Mouse (Mus musculus): ENCODE results near the gene Gpd1. TPM values are rescaled to one million over a fixed set of nuclear protein-coding genes. Genes with fewer than 3 reads are reported as not detected.

Gene Gpd1
- polyA plus RNA-seq, 1 experiment = 0.28 TPM

GRCm38 (mm10) chr15:99718461-99719021 is 1.2 kb downstream of the Gpd1 start:
- peaks cover 8% of the 10 kb centered on the region for H3K4me1 ChIP-seq (ENCODE audit: control insufficient read depth, insufficient read depth, low read length)
- no peaks in the 10 kb centered on the region for H3K27me3 ChIP-seq (ENCODE audit: control insufficient read depth, insufficient read depth, low read length, poor library complexity, severe bottlenecking)
- no peak overlapping the region for H3K27ac ChIP-seq (ENCODE audit: insufficient read depth, low read length)
- TF ChIP-seq EP300 (IDR thresholded peaks at IDR 0.05; ENCODE audit: insufficient read depth, low read depth, low read length) (no peak), POLR2A (IDR thresholded peaks at IDR 0.05; ENCODE audit: insufficient read depth, low read length) (no peak), CTCF (IDR thresholded peaks at IDR 0.05; ENCODE audit: low read depth, low read length) (no peak)
- no peak overlapping the region for H3K9ac ChIP-seq (ENCODE audit: low read depth, poor library complexity, severe bottlenecking)
- H3K36me3 ChIP-seq (ENCODE audit: control insufficient read depth, insufficient read depth, low read length, poor library complexity, severe bottlenecking) = no peaks in the 10 kb centered on the region
- H3K4me3 ChIP-seq (ENCODE audit: low read depth, low read length) = no peak overlapping the region
- H3K9me3 ChIP-seq (replicated peaks; ENCODE audit: control insufficient read depth, insufficient read depth, low read length, poor library complexity, severe bottlenecking) = no peaks in the 10 kb centered on the region

GRCm38 (mm10) chr15:99719865-99720264 is 2.5 kb downstream of the Gpd1 start:
- Histone ChIP-seq H3K27me3 (ENCODE audit: control insufficient read depth, insufficient read depth, low read length, poor library complexity, severe bottlenecking) (no peaks in the 10 kb centered on the region), H3K9ac (ENCODE audit: low read depth, poor library complexity, severe bottlenecking) (no peak overlapping the region), H3K4me1 (ENCODE audit: control insufficient read depth, insufficient read depth, low read length) (peaks cover 7% of the 10 kb centered on the region), H3K36me3 (ENCODE audit: control insufficient read depth, insufficient read depth, low read length, poor library complexity, severe bottlenecking) (no peaks in the 10 kb centered on the region), H3K9me3 (replicated peaks; ENCODE audit: control insufficient read depth, insufficient read depth, low read length, poor library complexity, severe bottlenecking) (no peaks in the 10 kb centered on the region), H3K27ac (ENCODE audit: insufficient read depth, low read length) (no peak overlapping the region), H3K4me3 (ENCODE audit: low read depth, low read length) (no peak overlapping the region)
- TF ChIP-seq EP300 (IDR thresholded peaks at IDR 0.05; ENCODE audit: insufficient read depth, low read depth, low read length) (no peak), CTCF (IDR thresholded peaks at IDR 0.05; ENCODE audit: low read depth, low read length) (no peak), POLR2A (IDR thresholded peaks at IDR 0.05; ENCODE audit: insufficient read depth, low read length) (no peak)

GRCm38 (mm10) chr15:99721921-99722743 is 4.8 kb downstream of the Gpd1 start:
- TF ChIP-seq POLR2A (IDR thresholded peaks at IDR 0.05; ENCODE audit: insufficient read depth, low read length) = no peak
- peak; percentile 42; the same call in 1 of the 2 replicates for TF ChIP-seq EP300 (IDR thresholded peaks at IDR 0.05; ENCODE audit: insufficient read depth, low read depth, low read length)
- Histone ChIP-seq H3K27me3 (ENCODE audit: control insufficient read depth, insufficient read depth, low read length, poor library complexity, severe bottlenecking) (no peaks in the 10 kb centered on the region), H3K4me3 (ENCODE audit: low read depth, low read length) (no peak overlapping the region; the same call in 1 of the 2 replicates), H3K36me3 (ENCODE audit: control insufficient read depth, insufficient read depth, low read length, poor library complexity, severe bottlenecking) (no peaks in the 10 kb centered on the region), H3K9me3 (replicated peaks; ENCODE audit: control insufficient read depth, insufficient read depth, low read length, poor library complexity, severe bottlenecking) (no peaks in the 10 kb centered on the region), H3K27ac (ENCODE audit: insufficient read depth, low read length) (no peak overlapping the region), H3K4me1 (ENCODE audit: control insufficient read depth, insufficient read depth, low read length) (peaks cover 7% of the 10 kb centered on the region), H3K9ac (ENCODE audit: low read depth, poor library complexity, severe bottlenecking) (no peak overlapping the region)

GRCm38 (mm10) chr15:99723120-99723514 is 5.8 kb downstream of the Gpd1 start:
- TF ChIP-seq EP300 (IDR thresholded peaks at IDR 0.05; ENCODE audit: insufficient read depth, low read depth, low read length) (0 out of 2 replicates have a peak, but pooled peaks have one; percentile 21), POLR2A (IDR thresholded peaks at IDR 0.05; ENCODE audit: insufficient read depth, low read length) (no peak)
- peaks cover 7% of the 10 kb centered on the region for H3K4me1 ChIP-seq (ENCODE audit: control insufficient read depth, insufficient read depth, low read length)
- peaks cover 7% of the 10 kb centered on the region for H3K36me3 ChIP-seq (ENCODE audit: control insufficient read depth, insufficient read depth, low read length, poor library complexity, severe bottlenecking)
- H3K9ac ChIP-seq (ENCODE audit: low read depth, poor library complexity, severe bottlenecking) = peak overlapping the region; percentile 14; the same call in 1 of the 2 replicates
- H3K27me3 ChIP-seq (ENCODE audit: control insufficient read depth, insufficient read depth, low read length, poor library complexity, severe bottlenecking) = no peaks in the 10 kb centered on the region
- H3K4me3 ChIP-seq (ENCODE audit: low read depth, low read length) = peak overlapping the region; percentile 6
- H3K27ac ChIP-seq (ENCODE audit: insufficient read depth, low read length) = no peak overlapping the region
- H3K9me3 ChIP-seq (replicated peaks; ENCODE audit: control insufficient read depth, insufficient read depth, low read length, poor library complexity, severe bottlenecking) = no peaks in the 10 kb centered on the region

GRCm38 (mm10) chr15:99723515-99724291 is 6.4 kb downstream of the Gpd1 start:
- TF ChIP-seq POLR2A (IDR thresholded peaks at IDR 0.05; ENCODE audit: insufficient read depth, low read length) (no peak), EP300 (IDR thresholded peaks at IDR 0.05; ENCODE audit: insufficient read depth, low read depth, low read length) (0 out of 2 replicates have a peak, but pooled peaks have one; percentile 11), CTCF (IDR thresholded peaks at IDR 0.05; ENCODE audit: low read depth, low read length) (no peak)
- no peaks in the 10 kb centered on the region for H3K27me3 ChIP-seq (ENCODE audit: control insufficient read depth, insufficient read depth, low read length, poor library complexity, severe bottlenecking)
- peak overlapping the region; percentile 14; the same call in 1 of the 2 replicates for H3K9ac ChIP-seq (ENCODE audit: low read depth, poor library complexity, severe bottlenecking)
- H3K4me1 ChIP-seq (ENCODE audit: control insufficient read depth, insufficient read depth, low read length) = peaks cover 7% of the 10 kb centered on the region
- H3K27ac ChIP-seq (ENCODE audit: insufficient read depth, low read length) = peak overlapping the region; percentile 47
- 0 out of 2 replicates have a peak overlapping the region, but pooled peaks have one; percentile 5 for H3K4me3 ChIP-seq (ENCODE audit: low read depth, low read length)
- 0 out of 2 replicates have a peak, but pooled peaks cover under 1% of the 10 kb centered on the region for H3K9me3 ChIP-seq (replicated peaks; ENCODE audit: control insufficient read depth, insufficient read depth, low read length, poor library complexity, severe bottlenecking)
- peaks cover 10% of the 10 kb centered on the region for H3K36me3 ChIP-seq (ENCODE audit: control insufficient read depth, insufficient read depth, low read length, poor library complexity, severe bottlenecking)
